Mouse (Mus musculus) frontal cortex, postnatal 10 days (tissue): ENCODE data around the gene a.

Source experiments
- DNase-seq, 2 experiments: peaks; one replicate each; pipeline ENCODE4 v3.0.0; 2022; ENCODE audit warnings: low spot score in 2 of 2, mixed read lengths in 1 of 2

Gene a

GRCm38 (mm10) chr2:155091743-155092075 is 300.5 kb downstream of the a start:
- DNase-seq = no peak

DNA sequence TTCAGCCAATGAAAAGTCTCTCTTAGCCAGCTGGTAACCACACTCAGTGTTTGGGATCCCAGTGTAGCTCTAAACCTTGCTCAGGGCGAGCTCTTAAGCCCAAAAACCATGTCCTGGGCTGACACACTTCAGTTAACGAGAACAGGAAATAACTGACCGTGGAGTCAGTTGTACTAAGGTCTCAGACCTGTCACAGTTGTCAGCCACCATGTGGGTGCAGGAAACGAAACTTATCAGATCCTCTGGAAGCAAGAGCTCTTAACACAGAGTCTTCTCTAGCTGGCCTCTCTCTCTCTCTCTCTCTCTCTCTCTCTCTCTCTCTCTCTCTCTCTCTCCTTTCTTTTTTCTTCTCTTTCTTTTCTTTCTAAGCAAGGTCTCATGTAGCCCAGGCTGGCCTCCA is 302.2 kb downstream of the a start:
- no peak for DNase-seq

DNA sequence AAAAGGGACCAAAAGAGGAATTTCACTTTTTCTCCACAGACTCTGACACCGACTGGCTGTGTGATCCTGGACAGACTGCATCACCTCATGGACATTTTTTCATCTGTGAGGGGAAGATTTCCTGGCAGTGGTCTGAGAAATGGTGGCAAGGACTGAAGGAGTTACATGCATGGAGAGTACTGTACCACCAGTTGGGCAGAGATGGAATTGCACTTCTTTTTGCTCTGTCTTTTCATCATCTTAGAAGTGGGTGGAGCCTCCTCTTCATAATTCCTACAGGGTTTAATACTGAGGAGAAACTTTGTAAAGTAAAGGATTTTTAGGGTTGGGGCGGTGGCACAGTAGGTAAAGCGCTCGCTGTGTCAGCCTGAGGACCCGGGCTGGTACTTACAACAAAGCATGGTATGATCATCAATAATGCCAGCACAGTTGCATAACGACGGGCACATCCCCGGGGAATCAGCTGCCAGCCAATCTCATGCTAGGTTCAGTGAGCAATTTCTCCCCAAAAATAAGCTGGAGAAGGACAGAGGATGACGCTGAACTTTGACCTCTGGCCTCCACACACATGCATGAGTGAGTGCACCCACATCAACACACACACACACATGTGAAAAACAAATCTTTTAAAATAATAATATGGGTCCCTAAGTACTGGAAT is 307.6 kb downstream of the a start:
- no peak for DNase-seq

GRCm38 (mm10) chr2:155099421-155099820 is 308.2 kb downstream of the a start:
- DNase-seq = no peak

DNA sequence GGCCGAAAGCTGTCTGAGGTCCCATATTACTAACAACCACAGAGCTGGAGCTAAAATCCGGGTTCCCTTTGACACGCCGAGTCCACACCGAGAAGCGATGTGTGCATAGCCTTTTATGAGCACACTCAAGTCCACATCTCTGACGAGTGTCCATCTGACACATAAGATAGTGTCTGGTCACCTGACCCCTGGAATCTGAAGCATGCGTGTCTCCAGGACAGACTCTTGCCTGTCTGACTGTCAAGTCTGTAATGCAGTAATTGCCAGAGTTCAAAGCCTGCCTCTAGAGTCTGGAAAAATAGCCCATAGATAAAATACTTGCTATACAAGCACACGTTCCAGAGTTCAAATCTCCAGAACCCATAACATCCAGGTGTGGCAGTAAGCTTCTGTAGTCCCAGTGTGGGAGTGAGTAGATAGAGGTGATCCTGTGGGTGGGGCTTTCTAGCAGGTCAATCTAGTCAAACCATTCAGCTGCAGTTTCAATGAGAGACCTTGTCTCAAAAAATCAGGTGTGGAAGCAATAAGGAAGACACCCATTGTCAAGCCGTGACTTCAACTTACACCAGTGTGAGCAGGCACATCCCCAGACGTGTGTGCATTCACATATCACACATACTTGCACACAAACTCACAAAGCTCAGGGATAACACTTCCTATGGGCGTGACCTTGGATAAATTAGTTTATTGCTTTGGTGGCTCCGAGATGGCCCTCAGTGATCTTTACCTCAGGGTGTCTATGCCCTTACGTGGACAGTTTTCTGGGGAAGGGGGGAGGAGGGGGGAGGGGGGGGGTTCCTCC is 309.0 kb downstream of the a start:
- DNase-seq = no peak
